Mouse (Mus musculus) myocyte (in vitro differentiated cells): ENCODE measurements around the gene Gm20388. TPM values are rescaled to one million over a fixed set of nuclear protein-coding genes. Genes with fewer than 3 reads are reported as not detected.
A peak's percentile ranks its signal among the peaks of the same experiment; 100 is the strongest.

Experiments used
- H3K27me3 ChIP-seq: one replicate; pipeline ENCODE4 v1.6.1; 2011; ENCODE audit not compliant: control insufficient read depth, insufficient read depth, insufficient read length
- H3K36me3 ChIP-seq: one replicate; pipeline ENCODE4 v1.6.1; 2011; ENCODE audit not compliant: control insufficient read depth, insufficient read depth
- H3K4me2 ChIP-seq: one replicate; pipeline ENCODE4 v1.6.1; 2011; ENCODE audit warnings: low read depth, control low read depth
- H3K4me3 ChIP-seq: one replicate; pipeline ENCODE4 v1.5.1; 2011; ENCODE audit warnings: mild to moderate bottlenecking, control low read depth, moderate library complexity
- H3K79me2 ChIP-seq: one replicate; pipeline ENCODE4 v1.6.1; 2011; ENCODE audit not compliant: control insufficient read depth, insufficient read depth
- H3ac ChIP-seq: one replicate; pipeline ENCODE4 v1.6.1; 2011; ENCODE audit not compliant: control insufficient read depth, insufficient read length
- CEBPB ChIP-seq: IDR thresholded peaks from 2 replicates; pipeline ENCODE4 v1.6.1; 2011; ENCODE audit warnings: mild to moderate bottlenecking, moderate library complexity; ENCODE audit not compliant: poor library complexity, insufficient read depth, severe bottlenecking
- E2F4 ChIP-seq: IDR thresholded peaks from one replicate; pipeline ENCODE4 v1.6.1; 2011; ENCODE audit warnings: mild to moderate bottlenecking, control low read depth, moderate library complexity; ENCODE audit not compliant: insufficient read depth
- MAX ChIP-seq: IDR thresholded peaks from one replicate; pipeline ENCODE4 v1.6.1; 2011; ENCODE audit warnings: low read depth, mild to moderate bottlenecking, control low read depth
- MYOD1 ChIP-seq, 3 experiments: IDR thresholded peaks; one replicate each; pipeline ENCODE4 v1.6.1; 2011; ENCODE audit warnings: control low read depth in 2 of 3, low read depth in 2 of 3, mild to moderate bottlenecking in 2 of 3, moderate library complexity in 1 of 3; ENCODE audit not compliant: insufficient read length in 2 of 3, control insufficient read depth in 1 of 3
- MYOG ChIP-seq, 3 experiments: IDR thresholded peaks; one replicate each; pipeline ENCODE4 v1.6.1; 2011; ENCODE audit warnings: control low read depth in 2 of 3, low read depth in 2 of 3, mild to moderate bottlenecking in 2 of 3; ENCODE audit not compliant: insufficient read length in 2 of 3, control insufficient read depth in 1 of 3, insufficient read depth in 1 of 3
- POLR2A ChIP-seq: IDR thresholded peaks from one replicate; pipeline ENCODE4 v1.6.1; 2011; ENCODE audit warnings: low read depth, mild to moderate bottlenecking, control low read depth, moderate library complexity; ENCODE audit not compliant: insufficient read length
- POLR2AphosphoS2 ChIP-seq: IDR thresholded peaks from one replicate; pipeline ENCODE4 v1.6.1; 2011; ENCODE audit warnings: low read depth, control low read depth; ENCODE audit not compliant: insufficient read length
- REST ChIP-seq: IDR thresholded peaks from one replicate; pipeline ENCODE4 v1.6.1; 2011; ENCODE audit warnings: mild to moderate bottlenecking, control low read depth, moderate library complexity; ENCODE audit not compliant: insufficient read depth, insufficient read length
- SRF ChIP-seq: IDR thresholded peaks from one replicate; pipeline ENCODE4 v1.6.1; 2011; ENCODE audit warnings: low read depth; ENCODE audit not compliant: control insufficient read depth, insufficient read length
- TCF12 ChIP-seq: IDR thresholded peaks from one replicate; pipeline ENCODE4 v1.6.1; 2011; ENCODE audit warnings: mild to moderate bottlenecking, control low read depth; ENCODE audit not compliant: poor library complexity, insufficient read depth, severe bottlenecking
- TCF3 ChIP-seq: IDR thresholded peaks from one replicate; pipeline ENCODE4 v1.6.1; 2011; ENCODE audit warnings: low read depth, control low read depth; ENCODE audit not compliant: insufficient read length
- USF1 ChIP-seq: IDR thresholded peaks from one replicate; pipeline ENCODE4 v1.6.1; 2011; ENCODE audit warnings: low read depth, mild to moderate bottlenecking, control low read depth, moderate library complexity
- polyA plus RNA-seq: library from polyadenylated mRNA; unstranded; fragments of >200 nt; fragmentation: generic; extraction: Trizol; gene quantifications from one replicate; pipeline ENCODE4 v1.2.1, GENCODE M21; 2012; ENCODE audit warnings: missing spikeins

The Gm20388 gene
- polyA plus RNA-seq, 1 experiment: 15.3 TPM

DNA sequence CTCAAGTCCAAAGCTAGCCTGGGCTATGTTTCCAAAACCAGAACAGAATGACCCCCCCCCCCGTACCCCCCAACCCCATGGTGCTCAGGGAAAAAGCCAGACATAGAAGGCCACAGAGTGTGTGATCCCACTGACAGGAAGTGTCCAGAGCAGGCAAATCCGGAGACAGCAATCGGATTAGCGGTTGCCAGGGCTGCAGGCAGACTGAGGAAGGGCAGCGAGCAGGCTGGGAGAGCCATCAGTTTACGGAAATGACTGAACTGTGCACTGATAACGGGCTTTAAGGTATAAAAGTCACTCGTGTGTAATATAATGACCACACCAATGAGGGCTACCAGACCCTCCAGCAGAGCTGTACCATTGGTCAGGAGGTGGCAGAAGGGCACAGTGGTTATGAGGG, 730.6 kb downstream of the Gm20388 start:
- TF ChIP-seq USF1 (no peak), CEBPB (no peak), REST (no peak), POLR2AphosphoS2 (no peak), MYOG (IDR thresholded peaks at IDR 0.05; ENCODE audit: control insufficient read depth in 1 of 3, insufficient read depth in 1 of 3, insufficient read length in 2 of 3, low read depth in 2 of 3) (no peak), POLR2A (no peak), TCF3 (no peak), SRF (no peak), TCF12 (no peak), E2F4 (no peak)
- H3K4me2 ChIP-seq: no peak overlapping the region

DNA sequence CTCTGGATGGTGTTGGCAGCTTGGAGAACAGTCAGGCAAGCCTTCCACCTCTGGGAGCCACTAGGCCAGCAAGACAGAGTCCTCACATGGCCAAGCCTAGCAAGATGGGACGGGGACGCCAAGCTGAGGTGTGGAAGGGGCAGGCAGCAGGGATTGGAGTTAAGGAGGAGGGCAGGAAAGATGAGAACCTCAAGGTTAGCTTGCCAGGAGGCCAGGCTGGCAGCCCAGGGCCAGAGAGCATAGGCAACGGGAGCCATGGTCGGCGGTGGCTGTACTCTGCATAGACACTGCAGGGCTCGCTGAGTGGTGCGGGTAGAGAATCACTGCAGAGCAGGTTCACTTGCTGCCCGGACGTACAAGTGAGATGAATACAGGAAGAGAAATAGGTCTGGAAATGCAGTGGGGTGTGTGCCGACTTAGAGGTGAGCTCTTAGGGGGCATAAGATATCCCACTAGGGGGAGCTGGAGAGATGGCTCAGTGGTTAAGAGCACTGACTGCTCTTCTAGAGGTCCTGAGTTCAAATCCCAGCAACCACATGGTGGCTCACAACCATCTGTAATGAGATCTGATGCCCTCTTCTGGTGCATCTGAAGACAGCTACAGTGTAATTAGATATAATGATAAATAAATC, 731.5 kb downstream of the Gm20388 start:
- Histone ChIP-seq H3K79me2 (no peaks in the 10 kb centered on the region), H3ac (no peak overlapping the region), H3K4me3 (no peak overlapping the region), H3K4me2 (no peak overlapping the region), H3K36me3 (no peaks in the 10 kb centered on the region), H3K27me3 (no peaks in the 10 kb centered on the region)
- TF ChIP-seq MAX (no peak), REST (no peak), TCF12 (no peak), SRF (no peak), CEBPB (no peak), E2F4 (no peak), USF1 (no peak), POLR2A (no peak), MYOG (IDR thresholded peaks at IDR 0.05; ENCODE audit: control insufficient read depth in 1 of 3, insufficient read depth in 1 of 3, insufficient read length in 2 of 3, low read depth in 2 of 3) (no peak), MYOD1 (IDR thresholded peaks at IDR 0.05; ENCODE audit: control insufficient read depth in 1 of 3, insufficient read length in 2 of 3, low read depth in 2 of 3) (no peak), POLR2AphosphoS2 (no peak)

More for the DNA sequence above, 730.6 kb downstream of the Gm20388 start:
- no peaks in the 10 kb centered on the region for H3K27me3 ChIP-seq
- H3K79me2 ChIP-seq: no peaks in the 10 kb centered on the region
- H3K4me3 ChIP-seq: no peak overlapping the region
- H3K36me3 ChIP-seq: no peaks in the 10 kb centered on the region
- no peak overlapping the region for H3ac ChIP-seq

DNA sequence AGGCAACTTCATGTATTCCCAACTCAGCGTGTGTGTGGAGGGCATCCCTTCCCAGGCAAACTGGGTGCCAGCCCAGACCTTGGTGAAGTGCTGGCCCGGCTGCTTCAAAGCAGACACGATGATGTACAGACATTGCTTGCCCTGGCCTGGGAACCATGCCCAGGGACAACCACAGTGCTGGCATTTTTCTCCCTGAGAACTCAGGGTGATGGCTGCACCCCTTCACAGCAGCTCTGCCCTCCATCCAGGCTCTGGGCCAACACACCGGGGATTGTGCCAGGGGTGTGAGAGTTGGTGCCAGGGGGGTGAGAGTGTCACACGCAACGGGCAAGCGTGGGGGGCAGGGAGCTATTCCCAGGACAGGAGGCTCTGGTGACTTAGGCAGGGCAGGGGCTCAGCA, 734.0 kb downstream of the Gm20388 start:
- no peaks in the 10 kb centered on the region for H3K36me3 ChIP-seq
- no peaks in the 10 kb centered on the region for H3K27me3 ChIP-seq
- TF ChIP-seq SRF (no peak), E2F4 (no peak), MYOD1 (IDR thresholded peaks at IDR 0.05; ENCODE audit: control insufficient read depth in 1 of 3, insufficient read length in 2 of 3, low read depth in 2 of 3) (no peak), CEBPB (no peak), POLR2A (no peak), MYOG (IDR thresholded peaks at IDR 0.05; ENCODE audit: control insufficient read depth in 1 of 3, insufficient read depth in 1 of 3, insufficient read length in 2 of 3, low read depth in 2 of 3) (no peak)
- no peaks in the 10 kb centered on the region for H3K79me2 ChIP-seq
- no peak overlapping the region for H3ac ChIP-seq
- H3K4me2 ChIP-seq: peak overlapping the region; percentile 7
- H3K4me3 ChIP-seq: no peak overlapping the region

DNA sequence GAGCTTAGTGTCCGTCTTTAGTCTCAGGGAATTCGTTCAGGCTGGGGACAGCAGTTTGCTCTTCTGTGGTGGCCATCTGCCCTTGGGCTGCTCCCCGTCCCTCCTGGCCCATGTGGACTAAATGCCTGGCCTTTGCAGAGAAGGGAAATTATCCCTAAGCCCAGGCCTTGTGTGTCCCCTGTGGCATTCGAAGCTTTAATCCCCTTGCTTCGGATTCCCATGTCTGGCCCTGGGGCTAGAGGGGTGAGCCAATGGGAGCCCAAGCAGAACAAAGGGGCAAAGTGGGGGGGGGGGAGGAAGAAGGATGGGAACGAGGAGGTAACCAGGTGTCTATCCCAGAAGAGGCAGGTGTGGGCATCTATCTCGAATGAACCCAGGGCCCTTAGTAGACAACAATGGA, 736.9 kb downstream of the Gm20388 start, which contains the start of gene 1190005I06Rik:
TSS of gene 1190005I06Rik (minus strand) at position 101 of the 400 bp plus-strand sequence.
- Histone ChIP-seq H3ac (no peak within 1 kb of the TSS), H3K4me3 (no peak within 1 kb of the TSS)

More for the DNA sequence above, 736.9 kb downstream of the Gm20388 start, which contains the start of gene 1190005I06Rik:
- TF ChIP-seq POLR2A (no peak), MYOD1 (IDR thresholded peaks at IDR 0.05; ENCODE audit: control insufficient read depth in 1 of 3, insufficient read length in 2 of 3, low read depth in 2 of 3) (no peak), MAX (no peak), MYOG (IDR thresholded peaks at IDR 0.05; ENCODE audit: control insufficient read depth in 1 of 3, insufficient read depth in 1 of 3, insufficient read length in 2 of 3, low read depth in 2 of 3) (no peak), TCF3 (no peak), REST (no peak), E2F4 (no peak), SRF (no peak), TCF12 (no peak), POLR2AphosphoS2 (no peak), CEBPB (no peak), USF1 (no peak)
- Histone ChIP-seq H3K36me3 (no peaks in the 10 kb centered on the region), H3K79me2 (no peaks in the 10 kb centered on the region), H3K4me2 (no peak within 1 kb of the TSS), H3K27me3 (no peaks in the 10 kb centered on the region)
